Mouse (Mus musculus) kidney, embryonic 14.5 days (tissue): ENCODE results near the gene Sirt5. TPM values are rescaled to one million over a fixed set of nuclear protein-coding genes. Genes with fewer than 3 reads are reported as not detected.

ENCODE experiments used
- ATAC-seq: fragments of 200-750 bp; cut with Nextera tagmentation; 2 replicates; pipeline ENCODE4 v1.8.0; 2017; ENCODE audit warnings: moderate number of reproducible peaks, mild to moderate bottlenecking, moderate TSS enrichment, moderate library complexity; ENCODE audit not compliant: low FRiP score, low TSS enrichment
- H3K27ac ChIP-seq: fragments of 300-500 bp; sonication (generic); 2 replicates; pipeline ENCODE4 v1.5.1; 2014; ENCODE audit warnings: low read depth, mild to moderate bottlenecking, low read length, moderate library complexity, mixed read lengths
- H3K27me3 ChIP-seq: fragments of 300-500 bp; sonication (generic); 2 replicates; pipeline ENCODE4 v1.6.1; 2014; ENCODE audit warnings: mild to moderate bottlenecking, low read length; ENCODE audit not compliant: control insufficient read depth, insufficient read depth
- H3K36me3 ChIP-seq: fragments of 300-500 bp; sonication (generic); 2 replicates; pipeline ENCODE4 v1.6.1; 2014; ENCODE audit warnings: low read length, mixed read lengths; ENCODE audit not compliant: control insufficient read depth, insufficient read depth
- H3K4me1 ChIP-seq: fragments of 300-500 bp; sonication (generic); 2 replicates; pipeline ENCODE4 v1.6.1; 2014; ENCODE audit warnings: low read length, mixed read lengths; ENCODE audit not compliant: control insufficient read depth, insufficient read depth
- H3K4me2 ChIP-seq: fragments of 300-500 bp; sonication (generic); replicated peaks from 2 replicates; pipeline ENCODE4 v1.6.1; 2014; ENCODE audit warnings: low read depth, mild to moderate bottlenecking, low read length
- H3K4me3 ChIP-seq: fragments of 300-500 bp; sonication (generic); 2 replicates; pipeline ENCODE4 v1.5.1; 2014; ENCODE audit warnings: mild to moderate bottlenecking, low read length
- H3K9ac ChIP-seq: fragments of 300-500 bp; sonication (generic); 2 replicates; pipeline ENCODE4 v1.6.1; 2014; ENCODE audit warnings: low read depth, mild to moderate bottlenecking, low read length, moderate library complexity
- H3K9me3 ChIP-seq: fragments of 300-500 bp; sonication (generic); 2 replicates; pipeline ENCODE4 v1.6.1; 2016; ENCODE audit warnings: low read length; ENCODE audit not compliant: control insufficient read depth
- WGBS: fragments of 180-500 bp; shearing (Covaris S2); extraction: QIAGEN DNeasy Blood & Tissue Kit; methylation state at CpG from one replicate; pipeline ENCODE4 v1.1.7; 2014; 5-methylcytosine and 5-hydroxymethylcytosine counted together
- polyA plus RNA-seq: library from polyadenylated mRNA; unstranded; fragments of >200 nt; fragmentation: Nextera tagmentation; extraction: Ambion mirVana; gene quantifications from 2 replicates; pipeline ENCODE4 v1.2.1, GENCODE M21; 2014

The Sirt5 gene
- polyA plus RNA-seq, 1 experiment from 2014 or later, result 19.1 TPM

DNA sequence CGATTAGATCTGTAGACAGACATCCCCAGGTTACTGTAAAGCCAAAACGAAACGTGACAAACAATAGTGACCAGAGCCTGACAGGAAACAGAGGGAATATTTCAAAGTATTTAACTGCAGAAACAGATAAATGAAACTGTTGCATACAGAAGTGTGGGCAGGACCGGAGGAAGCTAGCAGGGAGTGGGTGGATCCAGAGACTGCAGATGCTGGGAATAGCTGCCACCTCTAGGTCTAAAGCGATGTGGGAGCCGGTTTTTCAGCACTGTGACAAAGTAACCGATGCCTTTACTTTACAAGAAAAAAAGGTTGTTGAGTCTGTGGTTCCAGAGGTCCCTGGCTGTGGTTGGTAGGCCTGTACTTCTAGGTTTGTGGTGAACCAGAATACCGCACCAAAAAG, 27.3 kb upstream of the Sirt5 start:
- Histone ChIP-seq H3K9ac (no peak overlapping the region), H3K4me1 (no peaks in the 10 kb centered on the region), H3K27me3 (no peaks in the 10 kb centered on the region), H3K27ac (no peak overlapping the region), H3K4me3 (no peak overlapping the region), H3K36me3 (no peaks in the 10 kb centered on the region), H3K9me3 (no peaks in the 10 kb centered on the region), H3K4me2 (no peak overlapping the region)
- WGBS, result 89% methylated on average over 8 of the region's 8 CpGs
- no peak for ATAC-seq

DNA sequence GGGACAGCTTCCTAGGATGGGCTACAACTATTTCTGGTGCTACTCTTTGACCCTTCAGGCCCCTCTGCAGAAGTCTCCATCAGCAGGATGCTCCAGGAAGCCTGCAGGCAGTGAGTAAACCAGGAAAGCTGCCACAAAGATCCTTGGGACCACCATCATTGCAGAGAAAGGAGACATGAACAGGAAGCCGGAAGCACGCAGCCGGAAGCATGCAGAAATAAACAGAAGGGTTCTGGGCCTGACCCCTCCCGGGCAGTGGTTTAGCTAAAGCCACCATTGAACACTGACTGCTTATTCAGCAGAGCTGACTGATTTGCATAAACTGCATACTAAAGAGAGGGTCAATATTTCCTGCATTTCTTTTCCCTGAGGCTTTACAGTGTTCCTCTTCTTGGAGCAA, 26.7 kb upstream of the Sirt5 start:
- no peak overlapping the region for H3K4me3 ChIP-seq
- H3K4me1 ChIP-seq, result no peaks in the 10 kb centered on the region
- no peak overlapping the region for H3K27ac ChIP-seq
- no peak overlapping the region for H3K4me2 ChIP-seq
- ATAC-seq, result peak; percentile 49; the same call in 1 of the 2 replicates
- 65% methylated on average over 4 of the region's 4 CpGs for WGBS
- H3K9me3 ChIP-seq, result no peaks in the 10 kb centered on the region
- no peaks in the 10 kb centered on the region for H3K27me3 ChIP-seq
- no peak overlapping the region for H3K9ac ChIP-seq
- no peaks in the 10 kb centered on the region for H3K36me3 ChIP-seq

DNA sequence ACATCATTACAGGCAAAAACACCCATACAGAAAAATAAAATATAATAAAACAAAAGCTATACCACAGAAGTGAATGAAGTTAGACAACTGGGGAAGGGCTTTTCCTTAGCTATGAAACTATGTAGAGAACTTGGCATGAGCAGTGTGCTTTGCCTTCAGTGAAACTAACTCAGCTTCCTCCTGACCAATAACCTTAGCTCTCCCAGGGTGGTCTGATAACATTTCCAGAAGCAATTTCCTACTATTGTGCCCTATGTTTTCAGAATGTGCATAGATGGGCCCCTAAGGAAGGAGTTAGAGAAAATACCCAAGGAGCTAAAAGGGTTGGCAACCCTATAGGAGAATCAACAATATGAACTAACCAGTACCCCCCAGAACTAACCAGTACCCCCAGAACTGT, 18.5 kb upstream of the Sirt5 start:
- Histone ChIP-seq H3K4me1 (no peaks in the 10 kb centered on the region), H3K27ac (no peak overlapping the region)
- ATAC-seq, result no peak

DNA sequence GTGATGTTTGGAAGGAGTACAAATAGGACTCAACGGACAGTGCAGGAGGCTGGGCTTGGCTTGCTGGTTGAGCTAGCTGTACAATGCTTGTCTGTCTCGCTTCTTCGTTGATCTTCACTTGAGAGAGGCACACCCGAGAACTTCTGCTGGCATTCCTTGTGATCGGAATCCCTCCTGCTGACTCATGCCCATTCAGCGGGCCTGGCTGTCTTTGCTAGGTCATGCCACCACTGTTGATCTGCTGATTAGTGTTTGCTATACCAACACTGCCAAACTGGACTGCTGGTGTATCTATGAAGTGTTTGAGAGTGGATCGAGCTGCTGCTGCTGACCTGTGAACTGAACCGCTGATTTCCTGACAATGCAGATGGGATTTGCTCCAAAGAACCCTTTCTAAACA, 15.9 kb upstream of the Sirt5 start:
- WGBS, result 89% methylated on average over 8 of the region's 8 CpGs
- H3K4me3 ChIP-seq, result no peak overlapping the region
- no peak overlapping the region for H3K4me2 ChIP-seq
- no peaks in the 10 kb centered on the region for H3K9me3 ChIP-seq
- H3K36me3 ChIP-seq, result no peaks in the 10 kb centered on the region
- ATAC-seq, result no peak
- no peak overlapping the region for H3K9ac ChIP-seq
- no peaks in the 10 kb centered on the region for H3K4me1 ChIP-seq
- H3K27me3 ChIP-seq, result no peaks in the 10 kb centered on the region
- H3K27ac ChIP-seq, result no peak overlapping the region

More for the DNA sequence above, 18.5 kb upstream of the Sirt5 start:
- Histone ChIP-seq H3K27me3 (no peaks in the 10 kb centered on the region), H3K9ac (no peak overlapping the region), H3K4me2 (no peak overlapping the region), H3K4me3 (no peak overlapping the region), H3K9me3 (no peaks in the 10 kb centered on the region), H3K36me3 (no peaks in the 10 kb centered on the region)

DNA sequence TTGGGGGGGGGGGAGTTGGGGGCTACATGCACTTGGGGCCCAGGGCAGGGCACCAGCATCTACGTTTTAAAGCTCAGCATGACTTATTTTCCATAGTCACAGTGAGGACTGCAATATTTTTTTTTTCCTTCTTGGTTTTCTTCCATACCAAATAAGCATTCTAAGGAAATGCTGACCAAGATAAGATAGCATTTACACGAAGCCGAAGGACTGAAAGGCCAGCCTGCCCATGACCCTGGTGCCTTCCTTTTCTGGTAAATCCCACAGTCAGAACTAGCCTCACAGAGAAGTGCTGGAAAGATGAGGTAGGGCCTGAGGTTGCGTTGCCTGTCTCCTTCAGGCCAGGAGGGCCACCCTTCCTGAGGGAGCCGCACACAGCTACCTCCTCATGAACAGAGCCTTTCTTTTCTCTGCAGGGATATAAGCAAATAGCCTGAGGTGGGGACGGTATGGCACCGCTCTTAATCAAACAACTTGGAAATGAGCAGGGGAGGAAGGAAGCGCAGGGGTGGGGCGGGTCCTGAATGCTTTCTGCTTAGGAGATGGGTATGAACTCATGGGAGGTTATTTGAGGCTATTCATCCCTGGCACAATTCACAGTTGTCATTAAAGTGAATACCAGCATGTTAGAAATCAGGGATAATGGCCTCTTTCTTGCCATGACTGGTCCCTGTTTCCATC, 14.7 kb upstream of the Sirt5 start:
- Histone ChIP-seq H3K9ac (no peak overlapping the region), H3K27me3 (no peaks in the 10 kb centered on the region), H3K27ac (no peak overlapping the region), H3K4me2 (no peak overlapping the region), H3K4me3 (no peak overlapping the region), H3K9me3 (no peaks in the 10 kb centered on the region), H3K36me3 (no peaks in the 10 kb centered on the region), H3K4me1 (no peaks in the 10 kb centered on the region)
- 76% methylated on average over 9 of the region's 9 CpGs for WGBS
- ATAC-seq, result no peak

DNA sequence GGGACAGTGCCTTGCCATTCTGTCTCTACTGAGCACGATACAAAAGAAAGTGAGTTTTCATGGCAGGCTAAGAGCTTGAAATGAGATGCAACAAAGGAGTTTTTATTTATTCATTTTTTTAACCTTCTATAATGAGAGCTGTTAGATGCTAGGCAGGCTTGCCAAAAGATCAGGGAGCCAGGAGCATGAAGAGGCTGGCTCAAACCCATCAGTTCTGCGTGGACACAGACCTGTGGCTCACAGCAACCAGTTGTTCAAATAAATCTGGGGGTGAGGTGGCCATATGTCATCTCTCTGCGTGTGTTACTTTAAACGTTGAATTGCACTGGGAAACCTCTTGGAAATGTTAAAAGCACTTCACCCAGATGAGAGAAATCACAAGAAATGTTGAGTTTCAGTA, 11.9 kb upstream of the Sirt5 start:
- WGBS, result 68% methylated on average over 4 of the region's 4 CpGs

DNA sequence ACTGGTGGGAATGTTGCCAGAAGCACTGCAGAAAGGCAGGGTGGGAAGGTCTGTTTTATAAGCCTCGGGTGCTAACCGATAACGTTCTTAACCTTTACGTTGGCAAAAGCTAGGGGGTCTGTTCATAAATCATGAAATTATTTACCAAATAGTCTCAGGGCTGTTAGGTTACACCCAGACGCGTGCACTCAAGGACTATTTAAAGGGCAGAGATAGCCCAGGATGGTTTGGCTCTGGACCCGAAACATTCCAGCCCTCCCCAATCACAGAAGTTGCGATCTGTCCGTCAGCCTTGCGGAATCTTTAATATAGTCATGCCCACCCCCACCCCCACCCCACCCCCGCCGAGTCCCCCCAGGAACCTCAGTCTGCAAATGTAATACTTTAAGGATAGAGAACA, 10.9 kb upstream of the Sirt5 start:
- Histone ChIP-seq H3K27ac (no peak overlapping the region), H3K4me3 (no peak overlapping the region), H3K9ac (no peak overlapping the region), H3K27me3 (no peaks in the 10 kb centered on the region), H3K4me2 (no peak overlapping the region), H3K9me3 (no peaks in the 10 kb centered on the region), H3K36me3 (no peaks in the 10 kb centered on the region), H3K4me1 (no peaks in the 10 kb centered on the region)
- no peak for ATAC-seq
- WGBS, result 60% methylated on average over 12 of the region's 12 CpGs

More for the DNA sequence above, 11.9 kb upstream of the Sirt5 start:
- ATAC-seq, result no peak
- Histone ChIP-seq H3K4me1 (no peaks in the 10 kb centered on the region), H3K9me3 (no peaks in the 10 kb centered on the region), H3K36me3 (no peaks in the 10 kb centered on the region), H3K9ac (no peak overlapping the region), H3K27me3 (no peaks in the 10 kb centered on the region), H3K4me3 (no peak overlapping the region), H3K27ac (no peak overlapping the region), H3K4me2 (no peak overlapping the region)

DNA sequence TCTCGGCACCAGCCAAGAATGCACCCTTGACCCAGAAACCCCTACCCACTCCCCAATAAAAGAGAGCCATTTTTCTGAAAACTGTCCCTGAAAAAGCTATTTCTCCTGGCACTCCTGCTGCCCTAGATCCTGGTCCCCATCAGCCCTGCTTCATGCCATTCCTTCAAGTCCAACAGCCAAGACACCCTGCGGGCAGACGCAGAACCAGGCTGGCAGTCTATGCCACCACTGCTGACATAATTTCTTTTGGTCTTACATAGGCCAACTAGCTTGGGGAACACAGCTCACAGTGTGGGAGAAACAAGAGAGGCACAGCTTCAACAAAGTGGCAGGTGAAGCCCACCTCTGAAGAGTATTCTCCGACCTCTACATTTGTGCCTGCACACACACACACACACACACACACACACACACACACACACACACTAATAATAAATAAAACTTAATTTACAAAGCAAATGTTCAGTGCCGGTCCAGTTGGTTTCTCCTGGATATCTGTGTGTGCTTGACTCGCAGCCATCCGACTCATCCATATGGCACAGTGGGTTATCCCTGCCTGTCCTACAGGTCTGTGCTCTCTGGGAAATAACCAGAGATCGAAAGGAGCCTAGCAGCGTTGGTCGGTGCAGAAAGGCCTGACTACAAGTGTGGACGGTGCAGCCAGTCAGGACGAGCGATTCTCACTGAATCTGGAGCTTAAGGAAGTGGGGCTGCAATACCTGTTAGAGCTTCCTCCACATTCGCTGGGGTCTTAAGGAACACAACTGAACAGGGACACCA, 8.8 kb upstream of the Sirt5 start:
- Histone ChIP-seq H3K36me3 (no peaks in the 10 kb centered on the region), H3K9me3 (no peaks in the 10 kb centered on the region), H3K4me2 (no peak overlapping the region), H3K4me1 (no peaks in the 10 kb centered on the region), H3K4me3 (no peak overlapping the region), H3K9ac (no peak overlapping the region), H3K27me3 (no peaks in the 10 kb centered on the region), H3K27ac (no peak overlapping the region)
- ATAC-seq, result no peak
- 84% methylated on average over 14 of the region's 14 CpGs for WGBS

DNA sequence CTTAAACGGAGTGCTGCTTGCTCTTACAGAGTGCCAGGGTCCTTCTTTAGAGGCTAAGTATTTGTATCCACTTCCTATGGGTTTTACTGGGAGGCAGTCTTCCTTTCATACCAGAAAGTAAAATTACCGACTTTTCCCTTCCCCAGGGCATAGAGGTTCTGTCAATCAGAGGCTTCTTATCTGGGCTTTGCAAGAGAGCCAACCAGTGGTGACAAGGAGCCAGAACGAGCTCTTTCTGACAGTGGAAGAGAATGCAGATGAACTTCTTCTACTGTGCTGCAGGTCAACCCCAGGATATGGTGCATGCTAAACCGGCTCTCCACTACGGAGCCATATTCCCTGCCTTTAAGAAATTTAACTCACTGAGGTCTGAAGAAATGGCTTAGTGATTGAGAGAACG, 4.8 kb upstream of the Sirt5 start:
- peaks cover 3% of the 10 kb centered on the region; the same call in 1 of the 2 replicates for H3K4me1 ChIP-seq
- H3K4me2 ChIP-seq, result no peak overlapping the region
- no peak for ATAC-seq
- H3K27ac ChIP-seq, result no peak overlapping the region
- no peaks in the 10 kb centered on the region for H3K36me3 ChIP-seq
- H3K27me3 ChIP-seq, result no peaks in the 10 kb centered on the region
- H3K9me3 ChIP-seq, result no peaks in the 10 kb centered on the region
- no peak overlapping the region for H3K9ac ChIP-seq
- no peak overlapping the region for H3K4me3 ChIP-seq
- WGBS, result 72% methylated on average over 6 of the region's 6 CpGs
